Mouse (Mus musculus) olfactory bulb, adult 2 months (tissue): ENCODE measurements around the gene Larp4. TPM values are rescaled to one million over a fixed set of nuclear protein-coding genes. Genes with fewer than 3 reads are reported as not detected.

Experiments
- H3K27ac ChIP-seq: fragments of 200-500 bp; 2 replicates; pipeline ENCODE4 v1.5.1; 2012; ENCODE audit warnings: low read depth, low read length; ENCODE audit not compliant: insufficient read depth
- H3K4me1 ChIP-seq: fragments of 200-500 bp; 2 replicates; pipeline ENCODE4 v1.6.1; 2012; ENCODE audit warnings: low read length; ENCODE audit not compliant: control insufficient read depth, insufficient read depth
- H3K4me3 ChIP-seq: fragments of 200-500 bp; 2 replicates; pipeline ENCODE4 v1.5.1; 2012; ENCODE audit warnings: mild to moderate bottlenecking, low read depth, low read length, moderate library complexity; ENCODE audit not compliant: insufficient read depth
- CTCF ChIP-seq: fragments of 200-500 bp; IDR thresholded peaks from 2 replicates; pipeline ENCODE4 v1.5.1; 2012; ENCODE audit warnings: low read depth, mild to moderate bottlenecking, low read length, moderate library complexity; ENCODE audit not compliant: insufficient read depth
- POLR2A ChIP-seq: fragments of 200-500 bp; IDR thresholded peaks from 2 replicates; pipeline ENCODE4 v1.6.1; 2012; ENCODE audit warnings: mild to moderate bottlenecking, low read depth, low read length, moderate library complexity; ENCODE audit not compliant: insufficient read depth
- WGBS: fragments of 180-500 bp; shearing (Covaris S2); methylation state at CpG from one replicate; pipeline ENCODE4 v1.1.7; 2018; 5-methylcytosine and 5-hydroxymethylcytosine counted together
- polyA plus RNA-seq: library from polyadenylated mRNA; stranded (reverse); fragments of >200 nt; gene quantifications from 2 replicates; pipeline ENCODE4 v1.2.4, GENCODE M21; 2012; ENCODE audit warnings: low replicate concordance; ENCODE audit not compliant: missing spikeins, insufficient read depth, insufficient read length

The Larp4 gene
- polyA plus RNA-seq, 1 experiment, result not detected

GRCm38 (mm10) chr15:100029497-100029896, 59.6 kb downstream of the Larp4 start:
- no peak overlapping the region for H3K27ac ChIP-seq

DNA sequence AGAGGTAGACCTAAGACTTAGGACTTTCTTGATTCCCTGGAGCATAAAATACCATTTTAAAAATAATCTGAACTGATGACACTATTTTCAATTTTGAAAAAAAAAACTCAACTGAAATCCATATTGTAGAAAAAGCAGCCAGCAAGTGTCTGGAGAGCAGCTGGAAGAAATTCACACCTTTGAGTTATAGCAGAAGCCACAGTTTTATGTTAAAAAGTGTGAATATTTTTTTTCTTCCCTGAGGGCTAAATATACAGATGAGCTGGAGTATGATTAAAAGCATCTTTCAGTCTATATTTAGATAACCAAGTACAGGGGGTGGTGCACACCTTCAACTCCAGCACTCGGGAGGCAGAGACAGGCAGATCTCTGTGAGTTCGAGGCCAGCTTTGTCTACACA, 60.0 kb downstream of the Larp4 start:
- 81% methylated on average over 2 of the region's 2 CpGs for WGBS
- no peak overlapping the region for H3K27ac ChIP-seq
- H3K4me3 ChIP-seq, result no peak overlapping the region
- TF ChIP-seq POLR2A, result no peak
- no peak for TF ChIP-seq CTCF
- H3K4me1 ChIP-seq, result no peaks in the 10 kb centered on the region

More at GRCm38 (mm10) chr15:100029497-100029896, 59.6 kb downstream of the Larp4 start:
- no peak for TF ChIP-seq CTCF
- no peak for TF ChIP-seq POLR2A
- Histone ChIP-seq H3K4me3 (no peak overlapping the region), H3K4me1 (no peaks in the 10 kb centered on the region)
- WGBS, result 74% methylated on average over 8 of the region's 8 CpGs

DNA sequence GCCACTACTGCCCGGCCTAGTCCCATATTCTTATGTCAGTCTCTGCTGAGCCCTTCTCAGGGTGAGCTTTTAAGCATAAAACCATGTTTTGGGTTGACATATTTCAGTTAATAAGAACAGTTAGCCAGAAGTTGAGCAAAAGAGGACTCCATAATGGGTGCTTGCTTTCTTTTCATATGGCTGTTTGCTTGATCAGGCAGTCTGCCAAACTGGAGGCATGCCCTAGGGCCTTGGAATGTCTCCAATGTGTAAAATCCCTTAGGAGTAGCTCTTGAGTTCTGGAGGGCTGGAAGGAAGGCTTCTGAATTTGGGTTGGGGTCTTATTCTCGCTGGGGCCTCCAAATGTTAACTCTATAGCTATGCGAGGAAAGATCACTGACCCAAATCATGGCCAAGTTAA, 62.7 kb downstream of the Larp4 start:
- TF ChIP-seq CTCF (no peak), POLR2A (no peak)
- 73% methylated on average over 3 of the region's 3 CpGs for WGBS
- H3K4me3 ChIP-seq, result no peak overlapping the region
- no peak overlapping the region for H3K27ac ChIP-seq
- H3K4me1 ChIP-seq, result no peaks in the 10 kb centered on the region

DNA sequence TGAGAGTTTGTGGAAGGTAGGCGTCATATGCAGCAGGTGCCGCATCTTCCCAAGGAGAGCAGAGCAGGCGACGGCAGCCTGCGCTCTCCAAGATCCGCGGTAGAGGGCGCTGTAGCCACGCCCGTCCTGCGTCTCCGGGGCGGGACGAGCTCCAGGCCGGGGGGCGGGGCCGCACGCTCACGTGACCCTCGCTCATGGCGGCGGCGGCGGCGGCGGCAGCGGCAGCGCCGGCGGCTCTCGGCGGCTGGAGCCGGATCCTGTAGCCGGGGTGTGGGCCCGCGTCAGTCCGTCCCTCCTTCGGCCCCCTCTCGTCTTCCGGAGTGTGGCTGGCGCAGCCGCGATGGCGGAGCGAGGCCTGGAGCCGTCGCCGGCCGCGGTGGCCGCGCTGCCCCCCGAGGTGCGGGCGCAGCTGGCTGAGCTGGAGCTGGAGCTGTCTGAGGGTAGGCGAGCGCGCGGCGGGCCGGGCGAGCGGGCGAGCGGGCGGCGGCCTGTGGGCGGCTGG, 68.7 kb downstream of the Larp4 start, which contains the start of gene Dip2b:
Dip2b (plus strand) TSS at position 195 of the 502 bp plus-strand sequence.
- Histone ChIP-seq H3K27ac (peak within 1 kb of the TSS; percentile 93), H3K4me3 (peak within 1 kb of the TSS; percentile 87), H3K4me1 (peaks cover 12% of the 10 kb centered on the region)
- WGBS, result under 1% methylated on average over 63 of the region's 68 CpGs
- TF ChIP-seq POLR2A, result peak; percentile 76
- peak; percentile 86 for TF ChIP-seq CTCF

- under 1% methylated on average over 36 of the region's 36 CpGs for WGBS
- Histone ChIP-seq H3K4me3 (peak overlapping the region; percentile 87), H3K4me1 (peaks cover 12% of the 10 kb centered on the region), H3K27ac (peak overlapping the region; percentile 93)
- no peak for TF ChIP-seq POLR2A
These were observed 69.3 kb downstream of the Larp4 start for GRCm38 (mm10) chr15:100039001-100039701.

DNA sequence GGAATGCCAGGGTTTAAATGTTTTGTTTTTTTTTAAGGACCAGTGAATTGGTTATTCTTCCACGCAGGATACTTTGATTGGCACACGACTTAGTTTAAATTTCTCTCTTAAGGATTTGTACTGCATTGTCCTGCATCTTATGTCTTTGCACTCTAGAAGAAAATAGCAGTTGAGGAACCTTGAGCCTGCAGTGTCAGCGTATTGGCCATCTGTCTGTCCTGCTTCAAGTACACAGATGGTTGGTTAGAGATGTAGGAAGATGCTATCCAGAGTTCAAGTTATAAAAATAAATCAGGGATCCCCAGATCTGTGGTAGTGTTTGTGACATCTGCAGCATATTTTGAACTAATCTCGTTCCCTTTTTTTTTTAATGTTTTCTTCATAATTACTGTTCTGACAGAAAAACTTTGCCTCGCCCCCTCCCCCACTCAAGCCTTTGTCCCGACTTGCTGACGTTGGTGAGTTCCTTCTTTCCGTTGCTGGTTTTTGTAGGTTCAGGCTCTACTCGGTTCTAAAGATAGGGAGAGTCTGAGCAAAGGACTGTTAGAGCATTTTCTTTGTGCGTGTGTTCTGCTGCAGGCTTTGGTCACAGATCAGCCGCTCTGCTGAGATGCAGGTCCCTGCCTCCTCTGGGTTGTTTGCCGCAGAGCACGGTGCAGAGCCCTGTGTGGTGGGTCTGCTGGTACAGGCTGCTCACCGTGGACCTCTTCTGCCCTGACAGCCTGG, 70.8 kb downstream of the Larp4 start:
- no peak for TF ChIP-seq CTCF
- no peak for TF ChIP-seq POLR2A

DNA sequence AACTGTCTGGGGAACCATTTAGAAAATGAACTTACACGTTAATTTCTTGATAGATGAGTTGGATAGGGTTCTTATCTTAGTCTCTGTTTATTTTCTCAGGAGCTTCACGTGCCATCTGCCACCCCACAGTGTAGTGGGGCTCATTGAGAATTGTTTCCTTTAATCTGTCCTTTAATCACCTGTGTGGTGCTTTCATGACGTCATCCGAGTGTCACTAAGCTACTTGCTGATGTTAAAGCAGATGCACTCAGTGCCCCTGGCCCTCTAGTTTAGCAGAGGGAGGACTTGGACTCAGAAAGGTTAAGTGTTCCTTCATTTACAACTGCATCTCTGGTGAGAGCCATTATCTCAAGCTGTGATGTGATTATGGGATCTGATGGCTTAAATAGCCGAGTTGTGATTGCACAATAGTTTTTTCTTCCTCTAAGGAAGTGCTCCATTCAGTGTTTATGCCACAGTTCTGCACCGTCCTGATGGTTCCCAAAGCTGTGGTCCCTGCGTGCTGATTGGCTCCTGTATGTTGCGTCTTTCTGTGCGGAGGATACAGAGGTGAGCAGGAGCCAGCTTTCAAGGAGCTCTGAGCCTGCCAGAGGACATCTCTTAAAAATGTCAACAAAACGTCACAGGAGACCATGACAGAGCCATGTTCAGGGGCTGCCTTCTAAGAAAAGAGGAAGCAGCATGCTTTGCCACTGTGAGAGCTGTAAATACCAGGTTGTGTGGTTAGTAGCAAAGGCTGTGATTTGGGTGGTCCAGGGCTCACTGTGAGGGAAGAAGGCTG, 71.6 kb downstream of the Larp4 start:
- 28% methylated on average over 10 of the region's 10 CpGs for WGBS
- no peak for TF ChIP-seq CTCF
- no peak for TF ChIP-seq POLR2A

More for the DNA sequence above, 70.8 kb downstream of the Larp4 start:
- peak overlapping the region; percentile 59; the same call in 1 of the 2 replicates for H3K27ac ChIP-seq
- 10% methylated on average over 14 of the region's 14 CpGs for WGBS
- peak overlapping the region; percentile 41 for H3K4me3 ChIP-seq
- peaks cover 15% of the 10 kb centered on the region for H3K4me1 ChIP-seq

GRCm38 (mm10) chr15:100042048-100042400, 72.2 kb downstream of the Larp4 start:
- Histone ChIP-seq H3K4me1 (peaks cover 17% of the 10 kb centered on the region), H3K27ac (no peak overlapping the region), H3K4me3 (no peak overlapping the region)
- TF ChIP-seq POLR2A, result no peak
- no peak for TF ChIP-seq CTCF
- 72% methylated on average over 9 of the region's 9 CpGs for WGBS

More for the DNA sequence above, 71.6 kb downstream of the Larp4 start:
- peak overlapping the region; percentile 41 for H3K4me3 ChIP-seq
- peak overlapping the region; percentile 59; the same call in 1 of the 2 replicates for H3K27ac ChIP-seq
- H3K4me1 ChIP-seq, result peaks cover 17% of the 10 kb centered on the region
